Mouse (Mus musculus) erythroblast, adult 5-6 weeks (primary cell): ENCODE data around the gene Prss40. TPM values are rescaled to one million over a fixed set of nuclear protein-coding genes. Genes with fewer than 3 reads are reported as not detected.
"Not testable (repeated sequence)": the region's sequence is repeated elsewhere in the genome, so short reads cannot be mapped to it uniquely, and the experiment has no call there.

Source experiments
- ATAC-seq: replicated peaks from 2 replicates; pipeline ENCODE4 v1.8.0; 2016; ENCODE audit warnings: moderate number of reproducible peaks, mild to moderate bottlenecking, moderate TSS enrichment, inconsistent platforms; ENCODE audit not compliant: poor library complexity, low FRiP score, severe bottlenecking
- total RNA-seq, 2 experiments: library from RNA; stranded (forward) in 1 of 2; stranded (reverse) in 1 of 2; fragments of 150-400 nt in 1 of 2; fragments of 200-764, 138-1000 nt in 1 of 2; gene quantifications; 2 replicates each; pipeline versions ENCODE4 v1.2.3 to v1.2.4; 2015 to 2017; ENCODE audit warnings: low replicate concordance in 2 of 2

The Prss40 gene
- total RNA-seq, 2 experiments from 2014 or later: not detected

DNA sequence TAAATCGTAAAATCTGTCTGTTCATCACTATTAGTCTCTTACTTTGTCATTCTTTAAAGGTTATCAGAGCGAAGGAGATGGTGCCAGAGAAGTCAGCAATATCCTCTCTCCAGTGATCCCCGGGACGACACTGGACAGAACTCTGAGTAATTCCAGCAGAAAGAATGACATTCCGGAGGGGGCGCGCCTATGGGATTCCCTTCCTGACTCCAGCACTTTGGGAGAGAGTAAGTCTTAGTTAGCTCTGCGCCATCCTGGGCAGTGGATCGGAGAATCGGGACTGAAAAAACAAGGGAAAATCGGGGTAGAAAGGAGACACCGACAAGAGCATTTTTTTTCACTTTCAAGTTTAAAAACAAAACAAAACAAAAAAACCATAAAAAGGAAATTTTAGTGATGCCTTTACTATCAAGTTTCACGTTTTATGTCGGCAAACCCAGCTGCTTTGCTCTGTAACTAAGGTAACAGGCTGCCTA, 24.4 kb downstream of the Prss40 start:
- ATAC-seq: no peak

- not testable (repeated sequence) for ATAC-seq
Observed at GRCm38 (mm10) chr1:34535043-34535698, 25.6 kb downstream of the Prss40 start, which contains the start of gene Cfc1. TSS of gene Cfc1 (plus strand) at chr1:34535648.

DNA sequence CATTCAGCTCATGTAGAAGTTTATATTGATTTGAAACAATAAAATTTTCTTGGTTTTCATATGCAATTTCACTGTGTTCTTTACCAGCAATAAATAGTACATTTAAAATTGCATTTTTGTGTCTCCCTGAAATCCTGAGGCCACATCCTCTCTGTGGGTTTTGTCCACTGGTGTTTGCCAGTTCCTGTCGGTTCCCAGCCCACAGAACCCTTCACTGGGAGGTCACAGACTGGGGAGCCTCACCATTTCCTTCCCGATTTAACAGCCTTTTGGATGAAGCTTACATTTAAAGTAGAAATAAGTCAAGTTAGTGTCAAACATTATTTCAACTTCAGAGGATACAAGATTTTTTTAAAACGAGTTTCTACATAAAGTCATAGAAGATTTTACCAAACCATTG, 26.2 kb downstream of the Prss40 start:
- ATAC-seq: not testable (repeated sequence)

GRCm38 (mm10) chr1:34523647-34524046, 37.1 kb downstream of the Prss40 start:
- ATAC-seq: no peak

DNA sequence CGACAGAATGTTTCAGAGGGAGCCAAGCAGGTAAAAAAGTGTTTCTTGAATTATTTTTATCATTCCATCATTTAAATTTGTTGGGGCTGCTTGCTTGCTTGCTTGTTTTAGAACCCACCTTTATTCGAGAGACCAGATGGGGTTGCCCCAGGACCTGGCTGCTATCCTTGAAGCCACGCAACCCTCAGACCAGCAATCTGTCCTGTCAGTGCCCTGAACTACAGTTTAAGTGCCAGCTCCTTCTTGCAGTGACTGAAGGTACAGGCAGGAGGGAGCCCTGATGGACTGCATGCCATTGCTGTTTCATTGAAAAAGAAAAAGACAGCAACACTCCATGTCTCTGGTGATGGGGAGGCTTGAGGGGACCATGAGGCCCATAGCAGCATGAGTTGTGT, 37.9 kb downstream of the Prss40 start:
- no peak for ATAC-seq

- ATAC-seq: no peak
Observed at GRCm38 (mm10) chr1:34522205-34522849, 38.4 kb downstream of the Prss40 start.

- no peak for ATAC-seq
Observed at GRCm38 (mm10) chr1:34518259-34518658, 42.5 kb downstream of the Prss40 start.

GRCm38 (mm10) chr1:34517797-34518196, 42.9 kb downstream of the Prss40 start:
- not testable (repeated sequence) for ATAC-seq

GRCm38 (mm10) chr1:34517297-34517696, 43.4 kb downstream of the Prss40 start:
- ATAC-seq: not testable (repeated sequence)

DNA sequence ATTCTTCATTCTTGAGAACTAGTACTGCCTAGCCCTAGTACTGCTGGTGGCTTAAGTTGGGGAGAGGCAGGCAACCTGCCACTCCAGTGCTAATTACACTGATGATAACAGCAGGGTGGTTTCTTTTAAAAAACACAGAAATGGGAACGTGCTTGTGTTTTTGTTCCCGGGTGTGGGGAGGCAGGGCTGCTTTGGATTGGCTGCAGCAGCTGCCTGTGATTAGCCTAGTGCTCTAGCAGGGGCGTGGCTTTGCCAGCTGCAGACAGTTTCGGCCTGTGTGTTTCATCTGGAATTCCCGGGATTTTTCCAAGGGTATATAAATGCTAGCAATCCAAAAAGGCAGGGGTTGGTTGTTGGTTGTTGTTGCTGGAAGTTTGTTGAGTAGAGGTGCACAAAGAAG, 44.1 kb downstream of the Prss40 start:
- no peak for ATAC-seq

- ATAC-seq: no peak
Observed at GRCm38 (mm10) chr1:34513068-34513467, 47.7 kb downstream of the Prss40 start.

DNA sequence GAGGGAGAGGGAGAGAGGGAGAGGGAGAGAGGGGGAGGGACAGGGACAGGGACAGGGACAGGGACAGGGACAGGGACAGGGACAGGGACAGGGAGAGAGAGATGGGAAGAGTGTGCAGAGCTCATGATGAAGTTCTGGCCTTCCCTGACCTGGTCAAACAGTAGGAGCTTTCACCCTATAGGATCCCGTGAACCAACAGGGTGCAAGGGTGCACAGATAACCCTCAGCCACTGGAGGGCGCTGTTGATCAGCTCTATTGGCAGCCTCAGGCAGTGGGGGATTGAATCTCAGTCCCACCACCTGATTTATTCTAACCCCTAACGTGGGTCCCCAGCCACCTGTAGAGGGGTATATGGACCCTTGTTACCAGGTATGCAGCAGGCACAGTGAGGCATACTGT, 49.7 kb downstream of the Prss40 start:
- ATAC-seq: peak; percentile 82

GRCm38 (mm10) chr1:34510575-34510981, 50.2 kb downstream of the Prss40 start:
- no peak for ATAC-seq

DNA sequence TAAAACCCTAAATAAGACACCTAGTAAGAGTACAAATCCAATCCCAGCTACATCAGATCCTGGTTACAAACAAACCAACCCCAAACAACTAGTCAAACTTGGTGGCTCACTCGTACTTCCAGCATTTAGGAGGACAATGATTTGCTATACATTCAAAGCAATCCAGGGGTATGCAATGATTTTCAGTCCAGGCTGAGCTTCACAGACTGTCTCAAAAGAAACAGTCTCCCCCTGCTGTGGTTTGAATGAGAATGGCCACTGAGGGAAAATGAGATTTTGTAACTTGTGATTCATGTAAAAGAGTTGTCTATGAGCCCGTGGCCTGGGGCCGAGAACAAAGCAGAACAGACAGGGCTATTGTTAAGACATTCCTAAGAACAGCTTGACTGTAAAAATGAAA, 52.8 kb downstream of the Prss40 start:
- ATAC-seq: no peak

- no peak for ATAC-seq
Observed at GRCm38 (mm10) chr1:34505970-34506551, 54.7 kb downstream of the Prss40 start.

- no peak for ATAC-seq
Observed at GRCm38 (mm10) chr1:34505307-34505706, 55.4 kb downstream of the Prss40 start.

DNA sequence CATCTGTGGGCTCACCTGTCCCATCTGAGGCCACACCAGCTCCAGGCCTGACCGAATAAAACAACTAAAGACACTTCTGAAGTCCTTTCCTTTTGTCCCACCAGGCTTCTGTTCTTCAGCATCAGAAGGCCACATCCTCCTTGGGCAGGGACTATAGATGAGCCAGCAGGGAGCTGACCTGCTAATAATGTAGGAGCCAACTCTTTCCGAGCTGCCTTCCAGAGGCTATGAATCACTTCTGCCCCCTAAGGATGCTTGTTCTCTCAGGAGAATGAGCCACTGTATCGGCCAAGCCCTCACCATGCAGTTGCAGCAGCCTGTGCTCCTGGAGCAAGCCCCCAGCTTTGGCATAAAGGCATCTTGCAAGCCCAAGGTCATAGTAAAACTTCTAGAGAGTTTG, 57.8 kb downstream of the Prss40 start:
- ATAC-seq: no peak
